Mouse (Mus musculus) midbrain, embryonic 11.5 days (tissue): ENCODE measurements around the gene She. TPM values are rescaled to one million over a fixed set of nuclear protein-coding genes. Genes with fewer than 3 reads are reported as not detected.
A peak's percentile ranks its signal among the peaks of the same experiment; 100 is the strongest.
"Not testable (repeated sequence)": the region's sequence is repeated elsewhere in the genome, so short reads cannot be mapped to it uniquely, and the experiment has no call there.

Experiments used
- ATAC-seq: fragments of 200-750 bp; cut with Nextera tagmentation; 2 replicates; pipeline ENCODE4 v1.8.0; 2017; ENCODE audit warnings: moderate TSS enrichment, moderate library complexity; ENCODE audit not compliant: low FRiP score
- DNase-seq: peaks from one replicate; pipeline ENCODE4 v3.0.0; 2015; ENCODE audit warnings: low spot score; ENCODE audit errors: missing footprints
- H3K27ac ChIP-seq: fragments of 300-500 bp; sonication (generic); 2 replicates; pipeline ENCODE4 v1.5.1; 2014; ENCODE audit warnings: low read depth, low read length
- H3K27me3 ChIP-seq: fragments of 300-500 bp; sonication (generic); 2 replicates; pipeline ENCODE4 v1.6.1; 2014; ENCODE audit warnings: mild to moderate bottlenecking, low read length, moderate library complexity, mixed read lengths; ENCODE audit not compliant: control insufficient read depth, insufficient read depth
- H3K36me3 ChIP-seq: fragments of 300-500 bp; sonication (generic); 2 replicates; pipeline ENCODE4 v1.6.1; 2014; ENCODE audit warnings: mild to moderate bottlenecking, low read length, moderate library complexity, mixed read lengths; ENCODE audit not compliant: control insufficient read depth, insufficient read depth
- H3K4me1 ChIP-seq: fragments of 300-500 bp; sonication (generic); 2 replicates; pipeline ENCODE4 v1.6.1; 2014; ENCODE audit warnings: low read length; ENCODE audit not compliant: control insufficient read depth, insufficient read depth
- H3K4me2 ChIP-seq: fragments of 300-500 bp; sonication (generic); 2 replicates; pipeline ENCODE4 v1.6.1; 2014; ENCODE audit warnings: mild to moderate bottlenecking, moderate library complexity
- H3K4me3 ChIP-seq: fragments of 300-500 bp; sonication (generic); 2 replicates; pipeline ENCODE4 v1.5.1; 2014; ENCODE audit warnings: low read depth, low read length
- H3K9ac ChIP-seq: fragments of 300-500 bp; sonication (generic); 2 replicates; pipeline ENCODE4 v1.6.1; 2014; ENCODE audit warnings: low read length
- H3K9me3 ChIP-seq: fragments of 300-500 bp; sonication (generic); 2 replicates; pipeline ENCODE4 v1.6.1; 2016; ENCODE audit warnings: low read length; ENCODE audit not compliant: control insufficient read depth
- WGBS: fragments of 180-500 bp; shearing (Covaris S2); extraction: QIAGEN DNeasy Blood & Tissue Kit; methylation state at CpG from one replicate; pipeline ENCODE4 v1.1.7; 2014; 5-methylcytosine and 5-hydroxymethylcytosine counted together
- polyA plus RNA-seq: library from polyadenylated mRNA; unstranded; fragments of >200 nt; fragmentation: Nextera tagmentation; extraction: Ambion mirVana; gene quantifications from 2 replicates; pipeline ENCODE4 v1.2.1, GENCODE M21; 2014

Gene She
- polyA plus RNA-seq, 1 experiment from 2014 or later: 2.0 TPM

GRCm38 (mm10) chr3:89857353-89857752 is 26.2 kb downstream of the She start:
- Histone ChIP-seq H3K9me3 (no peaks in the 10 kb centered on the region; the same call in 1 of the 2 replicates), H3K27ac (no peak overlapping the region), H3K9ac (no peak overlapping the region), H3K4me3 (no peak overlapping the region), H3K36me3 (no peaks in the 10 kb centered on the region), H3K27me3 (no peaks in the 10 kb centered on the region), H3K4me1 (peaks cover 5% of the 10 kb centered on the region), H3K4me2 (no peak overlapping the region)
- ATAC-seq (no peak), DNase-seq (no peak)
- 94% methylated on average over 3 of the region's 3 CpGs for WGBS

- peaks cover 5% of the 10 kb centered on the region for H3K4me1 ChIP-seq
- no peak overlapping the region for H3K27ac ChIP-seq
- DNase-seq: peak; percentile 95
- WGBS: 17% methylated on average over 4 of the region's 4 CpGs
- H3K36me3 ChIP-seq: no peaks in the 10 kb centered on the region
- H3K9me3 ChIP-seq: no peaks in the 10 kb centered on the region; the same call in 1 of the 2 replicates
- no peak overlapping the region for H3K4me3 ChIP-seq
- no peak overlapping the region for H3K9ac ChIP-seq
- no peaks in the 10 kb centered on the region for H3K27me3 ChIP-seq
- H3K4me2 ChIP-seq: no peak overlapping the region
- no peak for ATAC-seq
These were observed 27.0 kb downstream of the She start for GRCm38 (mm10) chr3:89858123-89858522.

GRCm38 (mm10) chr3:89858888-89859287 is 27.7 kb downstream of the She start:
- H3K4me3 ChIP-seq: no peak overlapping the region
- WGBS: 86% methylated on average over 8 of the region's 8 CpGs
- no peak for ATAC-seq

GRCm38 (mm10) chr3:89859936-89860335 is 28.8 kb downstream of the She start:
- 81% methylated on average over 3 of the region's 3 CpGs for WGBS
- H3K27ac ChIP-seq: no peak overlapping the region
- H3K4me3 ChIP-seq: no peak overlapping the region
- ATAC-seq (no peak), DNase-seq (no peak)
- H3K9me3 ChIP-seq: no peaks in the 10 kb centered on the region; the same call in 1 of the 2 replicates
- no peaks in the 10 kb centered on the region for H3K36me3 ChIP-seq
- no peak overlapping the region for H3K4me2 ChIP-seq
- peaks cover 5% of the 10 kb centered on the region for H3K4me1 ChIP-seq
- no peak overlapping the region for H3K9ac ChIP-seq
- H3K27me3 ChIP-seq: no peaks in the 10 kb centered on the region

More at GRCm38 (mm10) chr3:89858888-89859287, 27.7 kb downstream of the She start:
- H3K27me3 ChIP-seq: no peaks in the 10 kb centered on the region
- peaks cover 5% of the 10 kb centered on the region for H3K4me1 ChIP-seq
- no peak overlapping the region for H3K9ac ChIP-seq
- no peaks in the 10 kb centered on the region for H3K36me3 ChIP-seq
- H3K4me2 ChIP-seq: no peak overlapping the region
- no peak overlapping the region for H3K27ac ChIP-seq
- no peak for DNase-seq
- no peaks in the 10 kb centered on the region; the same call in 1 of the 2 replicates for H3K9me3 ChIP-seq

GRCm38 (mm10) chr3:89860343-89860742 is 29.2 kb downstream of the She start:
- peaks cover 5% of the 10 kb centered on the region for H3K4me1 ChIP-seq
- H3K36me3 ChIP-seq: no peaks in the 10 kb centered on the region
- no peak overlapping the region for H3K4me3 ChIP-seq
- no peaks in the 10 kb centered on the region; the same call in 1 of the 2 replicates for H3K9me3 ChIP-seq
- ATAC-seq (no peak), DNase-seq (no peak)
- no peaks in the 10 kb centered on the region for H3K27me3 ChIP-seq
- 72% methylated on average over 3 of the region's 3 CpGs for WGBS
- H3K9ac ChIP-seq: no peak overlapping the region
- no peak overlapping the region for H3K4me2 ChIP-seq
- no peak overlapping the region for H3K27ac ChIP-seq

- DNase-seq (no peak), ATAC-seq (0 out of 2 replicates have a peak, but pooled peaks have one; percentile 19)
- H3K4me1 ChIP-seq: peaks cover 5% of the 10 kb centered on the region
- H3K27ac ChIP-seq: no peak overlapping the region
- whole genome bisulfite sequencing: 20% methylated on average over 4 of the region's 4 CpGs
- H3K9me3 ChIP-seq: no peaks in the 10 kb centered on the region; the same call in 1 of the 2 replicates
- no peak overlapping the region for H3K4me2 ChIP-seq
- no peaks in the 10 kb centered on the region for H3K36me3 ChIP-seq
- H3K9ac ChIP-seq: 0 out of 2 replicates have a peak overlapping the region, but pooled peaks have one; percentile 14
- no peaks in the 10 kb centered on the region for H3K27me3 ChIP-seq
- no peak overlapping the region for H3K4me3 ChIP-seq
These were observed 29.9 kb downstream of the She start for GRCm38 (mm10) chr3:89861070-89861469.

DNA sequence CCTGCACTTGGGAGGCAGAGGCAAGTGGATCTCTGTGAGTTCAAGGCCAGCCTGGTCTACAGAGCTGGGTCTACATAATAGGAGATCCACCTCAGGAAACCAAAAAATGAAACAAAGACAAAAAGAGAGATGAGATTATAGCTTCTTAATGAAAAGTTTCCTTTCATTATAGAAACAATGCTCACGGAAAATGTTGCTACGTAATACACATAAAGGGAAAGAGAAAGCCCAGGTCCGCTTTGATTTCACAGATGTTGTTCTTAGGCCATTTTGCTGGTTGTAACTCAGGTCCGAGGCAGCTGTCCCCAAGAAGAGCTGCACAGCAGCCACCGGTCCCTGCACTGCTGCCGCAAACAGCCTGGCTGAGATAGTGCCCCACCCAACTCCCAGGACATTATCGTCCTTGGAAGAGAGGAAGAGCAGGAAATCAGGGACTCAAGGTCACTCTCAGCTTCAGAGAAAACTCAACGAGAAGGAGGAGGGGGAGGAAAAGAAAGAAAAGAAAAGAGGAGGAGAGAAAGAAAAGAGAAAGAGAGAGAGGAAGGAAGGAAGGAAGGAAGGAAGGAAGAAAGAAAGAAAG is 31.1 kb downstream of the She start:
- no peak overlapping the region for H3K4me3 ChIP-seq
- WGBS: 87% methylated on average over 8 of the region's 8 CpGs
- no peaks in the 10 kb centered on the region; the same call in 1 of the 2 replicates for H3K9me3 ChIP-seq
- H3K27me3 ChIP-seq: no peaks in the 10 kb centered on the region
- DNase-seq (no peak), ATAC-seq (no peak)
- H3K27ac ChIP-seq: no peak overlapping the region
- peaks cover 5% of the 10 kb centered on the region for H3K4me1 ChIP-seq
- H3K4me2 ChIP-seq: no peak overlapping the region
- no peak overlapping the region for H3K9ac ChIP-seq
- H3K36me3 ChIP-seq: no peaks in the 10 kb centered on the region

DNA sequence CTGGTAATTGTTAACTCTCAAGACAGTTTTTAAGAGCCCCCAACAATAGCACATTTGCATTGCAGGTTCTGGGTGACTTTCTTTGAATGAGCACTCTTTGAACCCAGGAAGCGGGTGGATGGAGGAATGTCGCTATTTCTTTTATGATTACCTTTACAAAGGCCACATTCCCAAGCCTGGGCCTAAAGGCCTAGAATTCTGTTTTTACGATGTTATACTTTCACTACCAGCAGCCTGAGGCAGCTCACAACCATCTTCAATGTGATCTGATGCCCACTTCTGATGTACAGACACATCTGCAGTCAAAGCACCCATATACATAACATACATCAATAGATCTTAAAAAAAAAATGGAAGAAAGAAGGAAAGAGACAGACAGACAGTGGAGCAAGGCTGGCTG is 32.1 kb downstream of the She start:
- not testable (repeated sequence) for ATAC-seq, H3K4me2 ChIP-seq, H3K9me3 ChIP-seq, H3K4me1 ChIP-seq, H3K9ac ChIP-seq, H3K4me3 ChIP-seq, DNase-seq, H3K36me3 ChIP-seq, H3K27ac ChIP-seq, H3K27me3 ChIP-seq
- 91% methylated on average over 3 of the region's 3 CpGs for WGBS

DNA sequence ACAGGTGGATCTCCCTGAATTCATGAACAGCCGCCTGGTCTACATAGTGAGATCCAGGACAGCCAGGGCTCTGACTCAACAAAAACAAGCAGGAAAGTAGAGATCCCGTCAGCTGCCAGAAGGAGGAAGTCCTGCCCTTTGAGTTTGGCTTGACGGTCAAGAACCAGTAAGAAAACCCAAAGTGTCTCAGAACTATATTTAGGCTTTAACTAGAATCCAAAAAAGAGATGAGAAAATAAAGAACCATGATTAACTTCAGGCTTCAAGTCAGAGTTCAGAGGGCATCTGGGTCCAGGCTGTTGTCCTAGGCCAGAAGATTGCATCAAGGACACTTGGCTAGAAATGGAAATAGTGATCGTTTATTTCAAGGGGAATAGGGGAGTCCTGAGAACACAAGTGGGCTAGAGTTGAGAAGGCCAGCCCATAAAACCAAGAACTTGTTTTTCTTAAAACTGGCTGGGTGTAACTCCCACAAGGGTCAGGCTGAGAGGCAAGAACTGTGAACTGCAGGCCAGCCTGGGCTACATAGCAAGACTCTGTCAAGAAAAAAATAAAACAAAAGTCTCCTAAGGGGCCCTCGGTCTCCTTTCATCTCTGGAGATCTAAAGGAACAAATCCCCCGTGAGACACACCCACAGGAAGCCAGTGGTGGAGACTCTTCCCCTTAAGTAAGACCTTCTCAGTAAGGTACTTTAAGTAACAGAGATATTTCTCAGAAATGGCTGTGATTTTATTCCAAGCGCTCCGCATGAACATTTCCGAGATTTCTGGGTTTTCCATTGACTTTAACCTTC is 32.7 kb downstream of the She start:
- Histone ChIP-seq H3K4me3 (no peak overlapping the region), H3K27ac (no peak overlapping the region), H3K9ac (no peak overlapping the region), H3K27me3 (no peaks in the 10 kb centered on the region), H3K36me3 (no peaks in the 10 kb centered on the region), H3K9me3 (no peaks in the 10 kb centered on the region), H3K4me1 (peaks cover 5% of the 10 kb centered on the region), H3K4me2 (no peak overlapping the region)
- ATAC-seq (no peak), DNase-seq (no peak)
- WGBS: 80% methylated on average over 9 of the region's 9 CpGs
